Mouse (Mus musculus) heart, embryonic 15.5 days (tissue): ENCODE measurements around the gene Gipc1. TPM values are rescaled to one million over a fixed set of nuclear protein-coding genes. Genes with fewer than 3 reads are reported as not detected.

Experiments used
- ATAC-seq: fragments of 200-750 bp; cut with Nextera tagmentation; replicated peaks from 2 replicates; pipeline ENCODE4 v1.8.0; 2017; ENCODE audit warnings: low read depth, moderate TSS enrichment; ENCODE audit not compliant: insufficient number of reproducible peaks, insufficient read depth, low FRiP score
- H3K27ac ChIP-seq: fragments of 300-500 bp; sonication (generic); 2 replicates; pipeline ENCODE4 v1.5.1; 2015; ENCODE audit warnings: mild to moderate bottlenecking, inconsistent platforms
- H3K27me3 ChIP-seq: fragments of 300-500 bp; sonication (generic); 2 replicates; pipeline ENCODE4 v1.6.1; 2015; ENCODE audit warnings: inconsistent platforms
- H3K36me3 ChIP-seq: fragments of 300-500 bp; sonication (generic); 2 replicates; pipeline ENCODE4 v1.6.1; 2015; ENCODE audit warnings: mild to moderate bottlenecking, inconsistent platforms
- H3K4me1 ChIP-seq: fragments of 300-500 bp; sonication (generic); replicated peaks from 2 replicates; pipeline ENCODE4 v1.6.1; 2015; ENCODE audit warnings: inconsistent platforms
- H3K4me2 ChIP-seq: fragments of 300-500 bp; sonication (generic); 2 replicates; pipeline ENCODE4 v1.6.1; 2015; ENCODE audit warnings: inconsistent platforms, mild to moderate bottlenecking, moderate library complexity
- H3K4me3 ChIP-seq: fragments of 300-500 bp; sonication (generic); 2 replicates; pipeline ENCODE4 v1.5.1; 2015; ENCODE audit warnings: mild to moderate bottlenecking, inconsistent platforms
- H3K9ac ChIP-seq: fragments of 300-500 bp; sonication (generic); 2 replicates; pipeline ENCODE4 v1.6.1; 2015; ENCODE audit warnings: mild to moderate bottlenecking, inconsistent platforms
- H3K9me3 ChIP-seq: fragments of 300-500 bp; sonication (generic); replicated peaks from 2 replicates; pipeline ENCODE4 v1.6.1; 2016; ENCODE audit warnings: inconsistent platforms
- WGBS: fragments of 180-500 bp; shearing (Covaris S2); methylation state at CpG from one replicate; pipeline ENCODE4 v1.1.7; 2015; ENCODE audit warnings: mixed read lengths; 5-methylcytosine and 5-hydroxymethylcytosine counted together
- polyA plus RNA-seq: library from polyadenylated mRNA; unstranded; fragments of >200 nt; fragmentation: Nextera tagmentation; extraction: Ambion mirVana; gene quantifications from 2 replicates; pipeline ENCODE4 v1.2.1, GENCODE M21; 2015

Gipc1 gene
- 127 and 141 TPM in 2 replicates for polyA plus RNA-seq

DNA sequence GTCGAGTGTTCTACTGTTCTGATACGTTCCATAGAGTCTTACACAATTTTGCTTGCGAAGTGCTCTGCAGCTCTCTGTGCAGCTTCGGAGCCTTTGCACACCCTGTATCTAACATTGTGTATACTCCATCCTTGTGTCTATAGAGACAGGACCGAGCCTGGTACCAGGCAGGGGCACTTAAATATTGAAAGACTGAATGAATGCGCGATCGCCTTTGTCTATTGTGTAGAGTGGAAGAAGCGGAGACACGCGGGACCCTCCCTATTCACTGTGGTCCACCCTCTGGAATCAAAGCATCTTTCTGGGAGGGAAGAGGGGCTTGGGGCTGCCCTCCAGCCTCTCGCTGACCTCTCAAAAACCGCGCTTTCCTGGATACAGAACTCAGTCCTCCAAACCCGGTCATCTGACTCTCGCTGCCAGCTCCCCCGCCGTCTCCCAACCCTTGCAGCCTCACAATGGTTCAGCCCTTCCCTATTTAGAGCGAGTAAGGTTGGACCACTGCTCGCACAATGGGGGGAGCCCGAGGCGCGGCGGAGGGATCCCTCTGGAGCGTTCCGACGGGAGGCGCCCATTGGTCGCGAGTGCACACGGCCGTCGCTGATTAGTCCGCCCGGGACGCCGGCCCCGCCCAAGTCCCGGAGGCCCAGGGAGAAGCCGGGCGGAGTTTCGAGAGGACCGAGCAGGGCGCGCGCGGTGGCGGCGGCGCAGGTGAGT, at the start of gene Gipc1:
Gipc1 (plus strand) TSS at position 648 of the 714 bp plus-strand sequence.
- Histone ChIP-seq H3K9ac (peak within 1 kb of the TSS; percentile 83), H3K9me3 (no peaks in the 10 kb centered on the region), H3K4me1 (peaks cover 21% of the 10 kb centered on the region), H3K27me3 (no peaks in the 10 kb centered on the region), H3K4me3 (peak within 1 kb of the TSS; percentile 74), H3K27ac (peak within 1 kb of the TSS; percentile 77), H3K4me2 (peak within 1 kb of the TSS; percentile 92), H3K36me3 (no peaks in the 10 kb centered on the region)
- 4% methylated on average over 50 of the region's 50 CpGs for WGBS
- peak; percentile 93 for ATAC-seq

GRCm38 (mm10) chr8:83607661-83608397, 44.6 kb upstream of the Gipc1 start, which contains the start of the genes Tecr and Dnajb1:
Tecr (minus strand) TSS chr8:83607971.
Dnajb1 (plus strand) TSS chr8:83608193.
- peak within 1 kb of the TSS; percentile 74 for H3K4me2 ChIP-seq
- no peaks in the 10 kb centered on the region for H3K9me3 ChIP-seq
- H3K9ac ChIP-seq = peak within 1 kb of the TSS; percentile 80
- peak within 1 kb of the TSS; percentile 97 for H3K27ac ChIP-seq
- H3K27me3 ChIP-seq = no peaks in the 10 kb centered on the region
- ATAC-seq = peak; percentile 95
- under 1% methylated on average over 69 of the region's 69 CpGs for WGBS
- H3K4me1 ChIP-seq = peaks cover 26% of the 10 kb centered on the region
- H3K36me3 ChIP-seq = peaks cover 30% of the 10 kb centered on the region
- H3K4me3 ChIP-seq = peak within 1 kb of the TSS; percentile 71

DNA sequence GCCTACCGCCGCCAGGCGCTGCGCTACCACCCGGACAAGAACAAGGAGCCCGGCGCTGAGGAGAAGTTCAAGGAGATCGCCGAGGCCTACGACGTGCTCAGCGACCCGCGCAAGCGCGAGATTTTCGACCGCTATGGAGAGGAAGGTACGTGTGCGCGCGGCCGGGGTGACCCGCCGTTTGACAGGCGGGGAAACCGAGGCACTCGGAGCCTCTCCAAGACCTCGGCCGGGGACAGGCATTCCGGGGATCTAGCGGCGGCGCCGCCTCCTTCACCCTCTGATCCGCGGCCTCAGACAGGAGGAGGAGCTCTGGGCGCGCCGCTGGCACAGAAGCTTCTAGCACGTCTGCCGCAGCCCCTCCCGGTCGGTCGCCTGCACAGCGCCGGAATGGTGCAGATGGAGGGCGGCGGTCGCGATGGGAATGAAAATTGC, 44.1 kb upstream of the Gipc1 start:
- Histone ChIP-seq H3K4me1 (peaks cover 26% of the 10 kb centered on the region), H3K9me3 (no peaks in the 10 kb centered on the region), H3K27me3 (no peaks in the 10 kb centered on the region), H3K9ac (peak overlapping the region; percentile 80), H3K36me3 (peaks cover 33% of the 10 kb centered on the region), H3K4me3 (peak overlapping the region; percentile 71), H3K27ac (peak overlapping the region; percentile 97), H3K4me2 (peak overlapping the region; percentile 74)
- peak; percentile 80 for ATAC-seq
- 0% methylated on average over 51 of the region's 51 CpGs for WGBS

- no peak for ATAC-seq
- WGBS = 22% methylated on average over 9 of the region's 9 CpGs
Observed at GRCm38 (mm10) chr8:83609086-83609485, 43.4 kb upstream of the Gipc1 start.

GRCm38 (mm10) chr8:83609547-83610180, 42.8 kb upstream of the Gipc1 start:
- H3K4me2 ChIP-seq = peak overlapping the region; percentile 74
- peaks cover 26% of the 10 kb centered on the region for H3K4me1 ChIP-seq
- peak overlapping the region; percentile 71 for H3K4me3 ChIP-seq
- H3K36me3 ChIP-seq = peaks cover 36% of the 10 kb centered on the region
- no peak for ATAC-seq
- no peaks in the 10 kb centered on the region for H3K9me3 ChIP-seq
- peak overlapping the region; percentile 80 for H3K9ac ChIP-seq
- H3K27me3 ChIP-seq = no peaks in the 10 kb centered on the region
- H3K27ac ChIP-seq = no peak overlapping the region
- WGBS = 87% methylated on average over 10 of the region's 10 CpGs

More at GRCm38 (mm10) chr8:83609086-83609485, 43.4 kb upstream of the Gipc1 start:
- H3K9me3 ChIP-seq = no peaks in the 10 kb centered on the region
- no peaks in the 10 kb centered on the region for H3K27me3 ChIP-seq
- H3K27ac ChIP-seq = peak overlapping the region; percentile 97
- peak overlapping the region; percentile 74 for H3K4me2 ChIP-seq
- H3K9ac ChIP-seq = peak overlapping the region; percentile 80
- H3K4me1 ChIP-seq = peaks cover 26% of the 10 kb centered on the region
- H3K36me3 ChIP-seq = peaks cover 33% of the 10 kb centered on the region
- H3K4me3 ChIP-seq = peak overlapping the region; percentile 71

DNA sequence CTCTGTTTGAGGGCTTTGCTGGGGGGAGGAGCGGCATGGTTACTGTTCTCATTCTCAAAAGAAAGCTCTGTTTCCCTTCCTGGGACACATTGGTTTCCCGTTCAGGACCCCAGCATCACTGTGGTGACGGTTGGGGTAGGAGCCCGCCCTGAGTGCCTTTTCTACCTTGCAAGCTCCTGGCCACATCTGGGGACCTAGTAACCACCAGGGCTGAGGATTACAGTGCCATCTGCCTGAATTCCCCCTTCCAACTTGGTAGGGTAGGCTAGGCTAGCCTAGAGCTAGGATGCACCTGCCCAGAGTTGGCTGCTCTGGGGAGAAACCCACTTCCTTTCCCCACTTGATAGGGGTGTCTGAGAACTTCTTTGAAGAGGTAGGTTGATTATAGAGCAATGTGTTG, 40.6 kb upstream of the Gipc1 start:
- 91% methylated on average over 4 of the region's 4 CpGs for WGBS
- ATAC-seq = no peak

DNA sequence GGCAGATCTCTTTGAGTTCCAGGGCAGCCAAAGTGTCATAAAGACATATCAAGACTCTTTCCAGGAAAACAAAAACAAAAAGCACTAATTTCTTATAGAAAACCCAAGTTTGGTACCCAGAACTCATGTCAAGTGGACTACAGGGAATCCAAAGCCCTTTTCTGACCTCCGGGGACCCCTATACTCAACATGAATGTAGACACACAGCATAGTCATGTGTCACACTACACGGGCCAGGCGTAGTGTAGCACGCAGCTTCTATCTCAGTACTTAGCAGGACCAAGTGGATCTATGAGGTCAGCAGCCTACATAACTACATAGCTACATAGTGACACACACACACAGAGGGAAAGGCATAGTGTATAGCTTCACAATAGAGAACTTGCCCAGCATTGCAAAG, 38.8 kb upstream of the Gipc1 start:
- no peaks in the 10 kb centered on the region for H3K27me3 ChIP-seq
- no peak for ATAC-seq
- peaks cover 20% of the 10 kb centered on the region for H3K4me1 ChIP-seq
- no peak overlapping the region for H3K4me2 ChIP-seq
- no peak overlapping the region for H3K4me3 ChIP-seq
- H3K36me3 ChIP-seq = peaks cover 36% of the 10 kb centered on the region
- H3K9me3 ChIP-seq = no peaks in the 10 kb centered on the region
- 80% methylated on average over 4 of the region's 4 CpGs for WGBS
- no peak overlapping the region for H3K9ac ChIP-seq
- H3K27ac ChIP-seq = no peak overlapping the region

More for the DNA sequence above, 40.6 kb upstream of the Gipc1 start:
- no peaks in the 10 kb centered on the region for H3K9me3 ChIP-seq
- no peak overlapping the region for H3K9ac ChIP-seq
- no peak overlapping the region for H3K4me3 ChIP-seq
- no peaks in the 10 kb centered on the region for H3K27me3 ChIP-seq
- no peak overlapping the region for H3K27ac ChIP-seq
- no peak overlapping the region for H3K4me2 ChIP-seq
- peaks cover 36% of the 10 kb centered on the region for H3K36me3 ChIP-seq
- H3K4me1 ChIP-seq = peaks cover 24% of the 10 kb centered on the region

- no peak for ATAC-seq
- H3K9me3 ChIP-seq = no peaks in the 10 kb centered on the region
- peaks cover 18% of the 10 kb centered on the region; the same call in 1 of the 2 replicates for H3K36me3 ChIP-seq
- no peaks in the 10 kb centered on the region for H3K4me1 ChIP-seq
- no peak overlapping the region for H3K9ac ChIP-seq
- no peak overlapping the region for H3K4me3 ChIP-seq
- no peak overlapping the region for H3K4me2 ChIP-seq
- H3K27me3 ChIP-seq = no peaks in the 10 kb centered on the region
- H3K27ac ChIP-seq = no peak overlapping the region
Observed at GRCm38 (mm10) chr8:83616625-83617024, 35.9 kb upstream of the Gipc1 start.

GRCm38 (mm10) chr8:83617111-83617510, 35.4 kb upstream of the Gipc1 start:
- ATAC-seq = no peak
- no peak overlapping the region for H3K27ac ChIP-seq
- H3K9me3 ChIP-seq = no peaks in the 10 kb centered on the region
- H3K4me2 ChIP-seq = no peak overlapping the region
- H3K9ac ChIP-seq = no peak overlapping the region
- H3K27me3 ChIP-seq = no peaks in the 10 kb centered on the region
- H3K36me3 ChIP-seq = peaks cover 14% of the 10 kb centered on the region; the same call in 1 of the 2 replicates
- H3K4me1 ChIP-seq = peaks cover 2% of the 10 kb centered on the region; the same call in 1 of the 2 replicates
- no peak overlapping the region for H3K4me3 ChIP-seq
- 72% methylated on average over 2 of the region's 2 CpGs for WGBS

DNA sequence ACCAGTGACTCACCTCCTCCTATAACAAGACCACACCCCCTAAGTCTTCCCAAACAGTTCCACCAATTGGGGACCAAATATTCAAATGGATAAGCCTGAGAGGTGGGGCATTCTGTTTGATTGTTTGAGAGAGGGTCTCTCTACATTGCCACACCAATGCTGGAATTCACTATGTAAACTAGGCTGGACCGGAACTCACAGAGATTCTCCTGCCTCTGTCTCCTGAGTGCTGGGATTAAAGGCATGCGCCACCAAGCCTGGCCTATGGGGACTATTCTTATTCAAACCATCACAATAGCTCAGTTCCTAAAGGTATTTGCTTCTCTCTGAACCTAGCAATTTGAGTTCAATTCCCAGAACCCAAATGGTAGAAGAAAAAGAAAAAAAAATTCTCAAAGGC, 33.9 kb upstream of the Gipc1 start:
- Histone ChIP-seq H3K9ac (no peak overlapping the region), H3K4me1 (peaks cover 3% of the 10 kb centered on the region; the same call in 1 of the 2 replicates), H3K4me2 (no peak overlapping the region), H3K9me3 (no peaks in the 10 kb centered on the region), H3K27me3 (no peaks in the 10 kb centered on the region), H3K27ac (no peak overlapping the region), H3K36me3 (0 out of 2 replicates have a peak, but pooled peaks cover 4% of the 10 kb centered on the region), H3K4me3 (no peak overlapping the region)
- ATAC-seq = no peak
- 90% methylated on average over 2 of the region's 2 CpGs for WGBS
